Mouse (Mus musculus) lung, postnatal 0 days (tissue): Measurements from ENCODE around the gene Yy1. TPM values are rescaled to one million over a fixed set of nuclear protein-coding genes. Genes with fewer than 3 reads are reported as not detected.

ENCODE experiments used
- ATAC-seq: fragments of 200-750 bp; cut with Nextera tagmentation; 2 replicates; pipeline ENCODE4 v1.8.0; 2017; ENCODE audit warnings: moderate library complexity
- DNase-seq: peaks from one replicate; pipeline ENCODE4 v3.0.0-alpha.2; 2016; ENCODE audit warnings: low spot score
- H3K27ac ChIP-seq: fragments of 300-500 bp; sonication (generic); 2 replicates; pipeline ENCODE4 v1.5.1; 2014; ENCODE audit warnings: antibody characterized with exemption, mild to moderate bottlenecking, low read length, mixed read lengths
- H3K27me3 ChIP-seq: fragments of 300-500 bp; sonication (generic); replicated peaks from 2 replicates; pipeline ENCODE4 v1.6.1; 2014; ENCODE audit warnings: low read length, mixed read lengths; ENCODE audit not compliant: insufficient read depth
- H3K36me3 ChIP-seq: fragments of 300-500 bp; sonication (generic); 2 replicates; pipeline ENCODE4 v1.6.1; 2014; ENCODE audit warnings: low read length, mixed read lengths; ENCODE audit not compliant: insufficient read depth
- H3K4me1 ChIP-seq: fragments of 300-500 bp; sonication (generic); 2 replicates; pipeline ENCODE4 v1.6.1; 2014; ENCODE audit warnings: antibody characterized with exemption, low read depth, low read length, mixed read lengths; ENCODE audit not compliant: insufficient read depth
- H3K4me2 ChIP-seq: fragments of 300-500 bp; sonication (generic); replicated peaks from 2 replicates; pipeline ENCODE4 v1.6.1; 2014; ENCODE audit warnings: low read depth, mild to moderate bottlenecking, low read length, moderate library complexity, mixed read lengths
- H3K4me3 ChIP-seq: fragments of 300-500 bp; sonication (generic); 2 replicates; pipeline ENCODE4 v1.5.1; 2014; ENCODE audit warnings: low read depth, low read length
- H3K9ac ChIP-seq: fragments of 300-500 bp; sonication (generic); replicated peaks from 2 replicates; pipeline ENCODE4 v1.6.1; 2014; ENCODE audit warnings: low read depth, mild to moderate bottlenecking
- H3K9me3 ChIP-seq: fragments of 300-500 bp; sonication (generic); 2 replicates; pipeline ENCODE4 v1.6.1; 2016; ENCODE audit warnings: low read length, mixed read lengths
- CTCF ChIP-seq: IDR thresholded peaks from 2 replicates; pipeline ENCODE4 v1.5.1; 2016; ENCODE audit warnings: antibody characterized with exemption, mild to moderate bottlenecking
- EP300 ChIP-seq: IDR thresholded peaks from 2 replicates; pipeline ENCODE4 v1.6.1; 2016; ENCODE audit warnings: antibody characterized with exemption, mild to moderate bottlenecking, control low read depth
- WGBS: fragments of 180-500 bp; shearing (Covaris S2); extraction: QIAGEN DNeasy Blood & Tissue Kit; methylation state at CpG from one replicate; pipeline ENCODE4 v1.1.7; 2014; 5-methylcytosine and 5-hydroxymethylcytosine counted together
- polyA plus RNA-seq: library from polyadenylated mRNA; unstranded; fragments of >200 nt; fragmentation: Nextera tagmentation; extraction: Ambion mirVana; gene quantifications from 2 replicates; pipeline ENCODE4 v1.2.1, GENCODE M21; 2015

Gene Yy1
- polyA plus RNA-seq, 1 experiment from 2014 or later = 13.7 TPM

GRCm38 (mm10) chr12:108820461-108820860 is 27.7 kb downstream of the Yy1 start:
- no peak overlapping the region for H3K4me2 ChIP-seq
- no peaks in the 10 kb centered on the region; the same call in 1 of the 2 replicates for H3K36me3 ChIP-seq
- no peaks in the 10 kb centered on the region for H3K9me3 ChIP-seq
- no peak overlapping the region for H3K27ac ChIP-seq
- no peak overlapping the region for H3K4me3 ChIP-seq
- no peak for ATAC-seq
- no peak for TF ChIP-seq CTCF
- TF ChIP-seq EP300 = no peak
- no peak overlapping the region for H3K9ac ChIP-seq
- DNase-seq = no peak
- no peaks in the 10 kb centered on the region for H3K4me1 ChIP-seq
- 91% methylated on average over 4 of the region's 4 CpGs for WGBS
- H3K27me3 ChIP-seq = no peaks in the 10 kb centered on the region

- H3K4me3 ChIP-seq = no peak overlapping the region
- TF ChIP-seq CTCF = no peak
- H3K27ac ChIP-seq = no peak overlapping the region
- ATAC-seq (peak; percentile 32; the same call in 1 of the 2 replicates), DNase-seq (no peak)
- 48% methylated on average over 8 of the region's 8 CpGs for WGBS
- no peaks in the 10 kb centered on the region for H3K27me3 ChIP-seq
- H3K36me3 ChIP-seq = no peaks in the 10 kb centered on the region; the same call in 1 of the 2 replicates
- no peak overlapping the region for H3K9ac ChIP-seq
- no peaks in the 10 kb centered on the region for H3K9me3 ChIP-seq
- no peak overlapping the region for H3K4me2 ChIP-seq
- no peaks in the 10 kb centered on the region for H3K4me1 ChIP-seq
Observed at GRCm38 (mm10) chr12:108823036-108823435, 30.3 kb downstream of the Yy1 start.

- no peaks in the 10 kb centered on the region for H3K9me3 ChIP-seq
- DNase-seq (no peak), ATAC-seq (no peak)
- no peak overlapping the region for H3K4me2 ChIP-seq
- H3K4me3 ChIP-seq = no peak overlapping the region
- no peaks in the 10 kb centered on the region for H3K4me1 ChIP-seq
- no peaks in the 10 kb centered on the region for H3K27me3 ChIP-seq
- no peak for TF ChIP-seq CTCF
- TF ChIP-seq EP300 = no peak
- H3K27ac ChIP-seq = no peak overlapping the region
- H3K9ac ChIP-seq = no peak overlapping the region
- WGBS = 85% methylated on average over 15 of the region's 15 CpGs
- H3K36me3 ChIP-seq = no peaks in the 10 kb centered on the region
Observed at GRCm38 (mm10) chr12:108824225-108824874, 31.6 kb downstream of the Yy1 start.

GRCm38 (mm10) chr12:108825561-108826224 is 32.9 kb downstream of the Yy1 start:
- Histone ChIP-seq H3K27me3 (no peaks in the 10 kb centered on the region), H3K4me1 (peaks cover 5% of the 10 kb centered on the region; the same call in 1 of the 2 replicates), H3K27ac (no peak overlapping the region), H3K4me2 (no peak overlapping the region), H3K9me3 (no peaks in the 10 kb centered on the region), H3K9ac (no peak overlapping the region), H3K4me3 (no peak overlapping the region), H3K36me3 (no peaks in the 10 kb centered on the region)
- 92% methylated on average over 13 of the region's 13 CpGs for WGBS
- TF ChIP-seq CTCF (no peak), EP300 (no peak)
- ATAC-seq (no peak), DNase-seq (no peak)

GRCm38 (mm10) chr12:108826282-108826957 is 33.6 kb downstream of the Yy1 start:
- Histone ChIP-seq H3K4me2 (no peak overlapping the region), H3K27me3 (no peaks in the 10 kb centered on the region), H3K4me1 (peaks cover 11% of the 10 kb centered on the region; the same call in 1 of the 2 replicates), H3K27ac (no peak overlapping the region), H3K4me3 (no peak overlapping the region), H3K36me3 (no peaks in the 10 kb centered on the region), H3K9me3 (no peaks in the 10 kb centered on the region), H3K9ac (no peak overlapping the region)
- WGBS = 93% methylated on average over 19 of the region's 19 CpGs
- no peak for DNase-seq
- TF ChIP-seq CTCF (no peak), EP300 (no peak)
- ATAC-seq = no peak

GRCm38 (mm10) chr12:108826958-108827535 is 34.3 kb downstream of the Yy1 start:
- H3K9ac ChIP-seq = no peak overlapping the region
- H3K9me3 ChIP-seq = no peaks in the 10 kb centered on the region
- peaks cover 11% of the 10 kb centered on the region; the same call in 1 of the 2 replicates for H3K4me1 ChIP-seq
- H3K27ac ChIP-seq = no peak overlapping the region
- WGBS = 89% methylated on average over 28 of the region's 28 CpGs
- H3K27me3 ChIP-seq = no peaks in the 10 kb centered on the region
- DNase-seq (no peak), ATAC-seq (no peak)
- no peak overlapping the region for H3K4me3 ChIP-seq
- TF ChIP-seq EP300 (no peak), CTCF (no peak)
- no peak overlapping the region for H3K4me2 ChIP-seq
- H3K36me3 ChIP-seq = no peaks in the 10 kb centered on the region
